Mouse (Mus musculus) brown adipose tissue, adult 24 weeks (tissue): ENCODE results near the gene Eif4a1. TPM values are rescaled to one million over a fixed set of nuclear protein-coding genes. Genes with fewer than 3 reads are reported as not detected.

Source experiments
- H3K27ac ChIP-seq: fragments of 200-500 bp; replicated peaks from 2 replicates; pipeline ENCODE4 v1.5.1; 2012; ENCODE audit warnings: low read depth, mild to moderate bottlenecking, low read length
- H3K4me1 ChIP-seq: fragments of 200-500 bp; 2 replicates; pipeline ENCODE4 v1.6.1; 2012; ENCODE audit warnings: low read length, mixed read lengths; ENCODE audit not compliant: control insufficient read depth, insufficient read depth, insufficient read length
- H3K4me3 ChIP-seq: fragments of 200-500 bp; 2 replicates; pipeline ENCODE4 v1.5.1; 2012; ENCODE audit warnings: low read depth, mild to moderate bottlenecking, low read length, moderate library complexity; ENCODE audit not compliant: insufficient read depth
- polyA plus RNA-seq: library from polyadenylated mRNA; stranded (reverse); fragments of >200 nt; gene quantifications from 2 replicates; pipeline ENCODE4 v1.2.4, GENCODE M21; 2012; ENCODE audit not compliant: missing spikeins, insufficient read depth, insufficient read length

Eif4a1 gene
- polyA plus RNA-seq, 1 experiment, result 268 TPM

DNA sequence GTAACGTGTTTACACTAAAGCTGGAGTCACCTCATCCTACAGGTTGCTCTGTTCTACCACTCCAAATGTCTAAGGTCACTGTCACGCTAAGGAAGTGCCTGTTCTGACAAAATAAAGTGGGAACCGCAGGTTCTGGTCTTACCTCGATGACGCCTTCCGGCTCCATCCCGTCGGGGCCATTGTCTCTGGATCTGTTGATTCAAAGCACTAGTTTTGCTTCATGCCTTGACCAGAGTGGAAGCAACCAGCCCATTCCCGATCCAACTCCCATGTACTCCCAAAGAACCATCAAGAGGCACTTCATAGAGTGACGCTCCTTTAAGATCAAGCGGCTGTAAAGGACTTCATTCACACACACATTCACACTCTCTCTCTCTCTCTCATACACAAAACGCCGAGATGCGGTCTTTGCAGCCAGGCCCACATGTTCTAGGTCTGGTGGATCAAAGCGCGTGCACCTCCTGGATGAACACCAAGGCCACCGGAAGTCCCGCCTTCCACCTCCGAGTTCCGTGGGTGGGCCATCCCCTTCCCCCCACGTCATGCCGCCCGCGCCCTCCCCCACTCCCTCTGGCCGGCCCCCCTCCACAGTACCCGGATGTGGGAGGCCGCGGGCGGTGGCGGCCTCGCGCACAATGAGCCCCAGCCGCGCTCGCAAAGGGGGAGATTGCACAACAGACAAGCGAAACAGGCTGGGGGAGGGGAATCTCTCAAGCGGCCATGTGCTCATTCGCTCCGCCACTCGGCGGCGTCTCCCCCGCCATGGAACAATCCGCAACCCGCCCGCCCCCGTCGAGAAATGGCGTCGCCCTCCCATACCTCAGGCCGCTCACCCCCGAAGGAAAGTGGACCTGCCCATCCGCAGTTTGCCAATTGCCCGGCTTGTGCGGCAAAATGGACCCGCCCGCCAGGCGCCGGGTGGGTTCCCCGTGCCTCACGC lies 1.2 kb downstream of the Eif4a1 start:
- peak overlapping the region; percentile 95 for H3K4me3 ChIP-seq

GRCm38 (mm10) chr11:69666665-69667005 lies 5.6 kb downstream of the Eif4a1 start:
- H3K27ac ChIP-seq, result no peak overlapping the region
- H3K4me1 ChIP-seq, result peaks cover 10% of the 10 kb centered on the region
- H3K4me3 ChIP-seq, result no peak overlapping the region

More for the DNA sequence above, 1.2 kb downstream of the Eif4a1 start:
- Histone ChIP-seq H3K4me1 (no peaks in the 10 kb centered on the region), H3K27ac (peak overlapping the region; percentile 94)

DNA sequence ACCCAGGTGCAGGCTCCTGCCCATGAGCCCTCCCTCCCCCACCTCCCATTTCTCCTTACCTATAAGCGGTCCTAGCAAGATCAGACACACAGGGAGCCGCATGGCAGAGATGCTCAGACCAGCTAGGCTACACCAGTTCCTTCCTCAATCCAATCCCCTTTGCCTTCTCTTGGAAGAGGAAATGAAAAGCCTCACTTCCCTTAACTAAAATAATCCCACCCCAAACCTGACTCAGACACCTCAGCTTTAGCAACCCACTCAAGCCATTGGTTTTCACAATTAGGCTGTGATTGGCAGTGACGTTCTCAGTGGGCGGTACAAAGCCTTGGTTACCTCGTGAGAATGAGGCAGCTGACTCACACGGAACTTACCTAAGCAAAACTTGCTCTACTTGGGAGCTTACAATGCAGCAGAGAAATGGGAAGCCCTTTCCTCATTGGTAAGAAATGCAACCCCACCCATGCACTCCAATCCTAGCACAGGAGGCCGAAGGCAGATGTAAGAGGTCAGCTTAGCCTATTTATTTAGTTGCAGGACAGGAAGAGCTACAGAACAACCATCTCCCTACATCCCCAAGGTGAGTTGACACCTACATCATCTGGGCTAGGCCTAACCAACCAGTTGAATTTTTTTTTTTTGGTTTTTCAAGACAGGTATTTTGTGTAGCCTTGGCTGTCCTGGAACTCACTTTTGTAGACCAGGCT lies 6.1 kb downstream of the Eif4a1 start, which contains the start of gene Cd68:
TSS of gene Cd68 (minus strand) at position 193 of the 704 bp plus-strand sequence.
- H3K27ac ChIP-seq, result peak within 1 kb of the TSS; percentile 85
- H3K4me1 ChIP-seq, result peaks cover 10% of the 10 kb centered on the region
- H3K4me3 ChIP-seq, result peak within 1 kb of the TSS; percentile 38

GRCm38 (mm10) chr11:69665457-69665960 lies 6.7 kb downstream of the Eif4a1 start:
- Histone ChIP-seq H3K27ac (peak overlapping the region; percentile 85), H3K4me3 (peak overlapping the region; percentile 38), H3K4me1 (peaks cover 10% of the 10 kb centered on the region)

GRCm38 (mm10) chr11:69664841-69665240 lies 7.4 kb downstream of the Eif4a1 start:
- H3K4me1 ChIP-seq, result peaks cover 10% of the 10 kb centered on the region
- H3K27ac ChIP-seq, result peak overlapping the region; percentile 85
- peak overlapping the region; percentile 38 for H3K4me3 ChIP-seq

GRCm38 (mm10) chr11:69663795-69664194 lies 8.4 kb downstream of the Eif4a1 start:
- H3K4me3 ChIP-seq, result no peak overlapping the region
- peaks cover 10% of the 10 kb centered on the region for H3K4me1 ChIP-seq
- peak overlapping the region; percentile 85 for H3K27ac ChIP-seq

- Histone ChIP-seq H3K4me3 (peak overlapping the region; percentile 45), H3K27ac (peak overlapping the region; percentile 85), H3K4me1 (peaks cover 10% of the 10 kb centered on the region)
These were observed 9.1 kb downstream of the Eif4a1 start for GRCm38 (mm10) chr11:69662967-69663671.

GRCm38 (mm10) chr11:69662213-69662966 lies 9.8 kb downstream of the Eif4a1 start, which contains the start of gene Mpdu1:
Gene Mpdu1 (minus strand): TSS chr11:69662642.
- H3K4me3 ChIP-seq, result peak within 1 kb of the TSS; percentile 73
- peak within 1 kb of the TSS; percentile 98 for H3K27ac ChIP-seq
- H3K4me1 ChIP-seq, result peaks cover 10% of the 10 kb centered on the region

GRCm38 (mm10) chr11:69661221-69661881 lies 10.9 kb downstream of the Eif4a1 start:
- Histone ChIP-seq H3K4me3 (peak overlapping the region; percentile 73), H3K27ac (peak overlapping the region; percentile 98), H3K4me1 (peaks cover 10% of the 10 kb centered on the region)

- Histone ChIP-seq H3K27ac (no peak overlapping the region), H3K4me3 (no peak overlapping the region), H3K4me1 (no peaks in the 10 kb centered on the region; the same call in 1 of the 2 replicates)
These were observed 14.8 kb downstream of the Eif4a1 start for GRCm38 (mm10) chr11:69657462-69657881.

GRCm38 (mm10) chr11:69656617-69657461 lies 15.4 kb downstream of the Eif4a1 start:
- H3K27ac ChIP-seq, result no peak overlapping the region
- H3K4me3 ChIP-seq, result no peak overlapping the region
- no peaks in the 10 kb centered on the region; the same call in 1 of the 2 replicates for H3K4me1 ChIP-seq

- Histone ChIP-seq H3K4me1 (no peaks in the 10 kb centered on the region; the same call in 1 of the 2 replicates), H3K4me3 (no peak overlapping the region), H3K27ac (no peak overlapping the region)
These were observed 16.2 kb downstream of the Eif4a1 start for GRCm38 (mm10) chr11:69656065-69656455.
